ENCODE assay signal across 11 mouse cellular contexts in the genomic region with DNA sequence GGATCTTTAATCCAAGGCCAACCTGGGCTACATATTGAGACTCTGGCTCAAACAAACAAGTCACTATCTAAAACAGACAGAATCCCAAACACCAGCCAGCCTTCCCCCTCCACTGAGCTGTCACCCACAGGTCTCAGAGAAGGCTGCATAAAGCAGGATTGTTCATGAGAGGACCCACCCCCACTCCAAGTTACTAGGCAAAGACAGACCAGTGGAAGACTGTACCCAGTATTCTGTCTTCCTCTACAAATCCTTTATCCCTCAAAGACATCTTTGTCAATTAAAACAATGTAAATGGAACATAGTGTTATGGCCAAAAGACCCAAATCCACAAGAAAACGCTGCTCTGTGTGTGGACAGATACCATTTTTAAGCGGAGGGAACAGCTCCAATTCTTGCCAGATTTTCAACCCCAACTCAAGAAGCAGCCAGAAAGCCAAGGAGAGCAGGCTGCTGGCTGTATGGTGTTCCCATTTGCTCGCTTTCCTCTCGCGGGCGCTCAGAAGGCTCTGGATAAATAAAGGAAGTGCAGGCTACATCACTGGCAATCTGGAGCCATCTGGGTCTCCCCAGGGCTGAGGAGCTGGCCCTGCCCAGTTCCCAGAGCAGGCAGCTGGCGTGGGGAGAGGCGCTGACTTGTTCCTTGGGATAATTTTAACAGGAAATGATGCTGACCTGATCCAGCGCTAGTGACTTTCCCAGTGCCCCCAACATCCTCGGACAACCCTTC. TPM values are rescaled to one million over a fixed set of nuclear protein-coding genes. Genes with fewer than 3 reads are reported as not detected.
A peak's percentile ranks its signal among the peaks of the same experiment; 100 is the strongest.
DNase-seq lines count a peak whose midpoint lies in the region.
"Had no signal": no experiment of that assay in that cellular context is flagged by ENCODE, and none has a peak within 500 bp of the region (broad histone marks: within the 10 kb centered on the region; RNA-seq: fewer than 3 reads in every experiment).

No protein-coding gene starts in this region.

- H3K27ac ChIP-seq in hindbrain, embryonic 10.5 days, result no peak overlapping the region

- H3K4me3 ChIP-seq in hindbrain, embryonic 10.5 days, result no peak overlapping the region

- 0 out of 2 replicates have a peak, but pooled peaks cover under 1% of the 10 kb centered on the region for H3K9me3 ChIP-seq in hindbrain, embryonic 10.5 days

- H3K4me1 ChIP-seq in hindbrain, embryonic 10.5 days (replicated peaks), result peaks cover 31% of the 10 kb centered on the region

- 64% methylated on average over 10 of the region's 10 CpGs for WGBS in hindbrain, embryonic 10.5 days

- H3K36me3 ChIP-seq in hindbrain, embryonic 10.5 days, result no peaks in the 10 kb centered on the region

- H3K27me3 ChIP-seq in hindbrain, embryonic 10.5 days (ENCODE audit: insufficient read depth, poor library complexity, severe bottlenecking), result no peaks in the 10 kb centered on the region

- peak; percentile 22 for DNase-seq in adrenal gland, postnatal 14 days
- DNase-seq in adrenal gland, postnatal 36 days, result no peak
- DNase-seq in layer of hippocampus, adult 11-12 months (ENCODE audit: low spot score), result peak; percentile 43
- no peak for DNase-seq in layer of hippocampus, adult 9-10 months (ENCODE audit: low spot score)
- peak; percentile 79 for DNase-seq in cerebellum, adult 9-11 months
- peak; percentile 16 to 38 for DNase-seq in layer of hippocampus, postnatal 10 days (ENCODE audit: low spot score in 2 of 2)
- DNase-seq in testis, postnatal 10 days (ENCODE audit: low spot score), result no peak
- no peak for DNase-seq in hindbrain, embryonic 10.5 days (ENCODE audit: low spot score)
- DNase-seq: kidney, postnatal 25 days; liver had no signal

RNA-seq across cellular contexts. Expression of a gene that starts 7.1 kb away (rescaled TPM):
- total RNA-seq in adrenal gland, postnatal 14 days (2021), result 1.9 and 3.3 TPM in 2 replicates
- under 1 TPM; 0.56 TPM for total RNA-seq in adrenal gland, postnatal 36 days (2021)
- 1 to 10 TPM in 1 of 2 experiments, under 1 TPM in 1; 0.91 to 1.6 TPM for total RNA-seq in layer of hippocampus, postnatal 10 days (2021)
- 0.44 and 1.4 TPM in 2 replicates for polyA plus RNA-seq in hindbrain, embryonic 10.5 days (2016; fragmentation: Nextera tagmentation; extraction: Ambion mirVana)

RNA-seq across cellular contexts. Expression of a gene that starts 35.4 kb away (rescaled TPM):
- 0.52 and 1.4 TPM in 2 replicates for total RNA-seq in adrenal gland, postnatal 14 days (2021)
- total RNA-seq in adrenal gland, postnatal 36 days (2021), result 1 to 10 TPM in 1 of 2 experiments, under 1 TPM in 1; 0.69 to 1.0 TPM
- total RNA-seq in layer of hippocampus, postnatal 10 days (2021), result under 1 TPM; 0.27 to 0.50 TPM
- polyA plus RNA-seq in hindbrain, embryonic 10.5 days (2016; fragmentation: Nextera tagmentation; extraction: Ambion mirVana), result 0.11 TPM in 1 of 2 replicates, not detected in the other

RNA-seq across cellular contexts. Expression of a gene that starts 36.4 kb away (rescaled TPM):
- 0.30 and 0.63 TPM in 2 replicates for total RNA-seq in adrenal gland, postnatal 14 days (2021)
- under 1 TPM; 0.26 to 0.43 TPM for total RNA-seq in adrenal gland, postnatal 36 days (2021)
- total RNA-seq in layer of hippocampus, postnatal 10 days (2021), result not detected
- not detected in 2 replicates for polyA plus RNA-seq in hindbrain, embryonic 10.5 days (2016; fragmentation: Nextera tagmentation; extraction: Ambion mirVana)

RNA-seq across cellular contexts. Expression of a gene that starts 50.2 kb away (rescaled TPM):
- 3.3 TPM in 1 of 2 replicates, not detected in the other for total RNA-seq in adrenal gland, postnatal 14 days (2021)
- 1 to 10 TPM; 1.6 to 5.3 TPM for total RNA-seq in adrenal gland, postnatal 36 days (2021)
- total RNA-seq in layer of hippocampus, postnatal 10 days (2021), result not detected
- not detected in 2 replicates for polyA plus RNA-seq in hindbrain, embryonic 10.5 days (2016; fragmentation: Nextera tagmentation; extraction: Ambion mirVana)
- total RNA-seq: ES-E14 had no signal

Comparison
In these comparisons a context has a peak if more than half of its experiments do, and no peak if none do; other contexts are left out.
1. DNase-seq: peak in adrenal gland, postnatal 14 days (single experiment), layer of hippocampus, adult 11-12 months (single experiment), cerebellum, adult 9-11 months (single experiment) and layer of hippocampus, postnatal 10 days (2 of 2); none in adrenal gland, postnatal 36 days (0 of 2), layer of hippocampus, adult 9-10 months (single experiment), testis, postnatal 10 days (single experiment) and hindbrain, embryonic 10.5 days (single experiment).